In the genomic region with DNA sequence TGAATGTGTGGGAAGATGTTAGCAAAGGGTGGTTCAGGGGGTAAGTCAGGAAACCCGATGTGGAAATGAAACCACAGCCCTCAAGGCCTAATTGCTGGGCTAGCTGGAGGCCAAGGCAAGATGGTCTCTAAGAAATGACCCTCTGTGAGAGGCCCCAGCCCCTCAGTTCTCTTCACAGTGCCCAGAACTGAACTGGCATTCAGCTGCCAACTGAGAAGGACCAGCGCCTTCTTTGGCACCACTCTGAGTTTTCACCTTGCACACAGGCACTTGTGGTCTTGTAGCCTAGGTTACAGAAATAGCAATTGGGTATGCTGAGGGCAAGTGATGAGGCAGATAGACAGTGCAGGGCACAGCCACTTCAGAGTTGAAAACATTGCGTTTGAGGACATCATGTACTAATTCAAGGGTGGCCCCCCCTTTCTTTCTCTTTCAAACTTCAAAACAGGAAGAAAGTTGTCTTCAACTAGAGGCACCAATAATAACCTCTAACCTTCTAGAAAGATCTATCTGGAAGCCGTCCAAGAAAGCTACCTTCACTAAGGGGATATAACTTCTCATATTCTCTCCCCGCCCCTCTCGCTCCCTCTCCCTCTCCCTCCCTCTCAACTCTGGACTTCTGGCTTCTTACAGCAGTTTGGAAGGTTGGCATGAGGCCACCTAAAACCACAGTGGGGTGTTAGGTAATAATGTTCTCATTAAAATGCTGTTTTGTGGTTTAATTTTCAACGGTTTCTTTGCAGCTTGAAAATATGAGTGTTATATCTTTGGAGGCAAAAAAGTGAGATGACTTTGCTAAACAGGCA, we compare ENCODE assay signal across 8 mouse cellular contexts. TPM values are rescaled to one million over a fixed set of nuclear protein-coding genes. Genes with fewer than 3 reads are reported as not detected.
A peak's percentile ranks its signal among the peaks of the same experiment; 100 is the strongest.
DNase-seq lines count a peak whose midpoint lies in the region; ATAC-seq lines count a peak whose summit lies in the region.

No protein-coding gene starts in this region.

- H3K4me3 ChIP-seq in lung, embryonic 16.5 days (ENCODE audit: low read length): no peak overlapping the region
- H3K4me3 ChIP-seq in midbrain, embryonic 16.5 days (ENCODE audit: low read depth, low read length): no peak overlapping the region

- H3K36me3 ChIP-seq in lung, embryonic 16.5 days (ENCODE audit: control insufficient read depth, insufficient read depth, low read length): no peaks in the 10 kb centered on the region
- no peaks in the 10 kb centered on the region for H3K36me3 ChIP-seq in midbrain, embryonic 16.5 days (ENCODE audit: control insufficient read depth, insufficient read depth, low read length)

- no peaks in the 10 kb centered on the region for H3K9me3 ChIP-seq in lung, embryonic 16.5 days (ENCODE audit: control insufficient read depth, low read length)
- no peaks in the 10 kb centered on the region for H3K9me3 ChIP-seq in midbrain, embryonic 16.5 days (replicated peaks; ENCODE audit: control insufficient read depth, low read length, poor library complexity, severe bottlenecking)

- H3K4me2 ChIP-seq in lung, embryonic 16.5 days (ENCODE audit: low read depth, low read length): no peak overlapping the region
- no peak overlapping the region for H3K4me2 ChIP-seq in midbrain, embryonic 16.5 days (ENCODE audit: low read length)

- peak overlapping the region; percentile 48 for H3K27ac ChIP-seq in lung, embryonic 16.5 days (ENCODE audit: low read length)
- H3K27ac ChIP-seq in midbrain, embryonic 16.5 days (ENCODE audit: low read length): no peak overlapping the region

- intact Hi-C loops in left cerebral cortex, postnatal 14 days (cut with DNase I): no loop called here
- intact Hi-C loops in left cerebral cortex, postnatal 25 days (cut with DNase I): no loop called here

- H3K9ac ChIP-seq in lung, embryonic 16.5 days (ENCODE audit: low read length): no peak overlapping the region
- no peak overlapping the region for H3K9ac ChIP-seq in midbrain, embryonic 16.5 days (ENCODE audit: low read depth, low read length)

- 32% methylated on average over 7 of the region's 7 CpGs for WGBS in lung, embryonic 16.5 days
- WGBS in midbrain, embryonic 16.5 days: 87% methylated on average over 7 of the region's 7 CpGs

- ATAC-seq in erythroblast, adult 5-6 weeks (replicated peaks; ENCODE audit: low FRiP score, poor library complexity, severe bottlenecking): peak; percentile 19
- ATAC-seq in lung, embryonic 16.5 days (ENCODE audit: low read depth): peak; percentile 57
- ATAC-seq in midbrain, embryonic 16.5 days: no peak

- H3K27me3 ChIP-seq in lung, embryonic 16.5 days (ENCODE audit: control insufficient read depth, insufficient read depth, low read depth, low read length): no peaks in the 10 kb centered on the region
- no peaks in the 10 kb centered on the region for H3K27me3 ChIP-seq in midbrain, embryonic 16.5 days (ENCODE audit: control insufficient read depth, insufficient read depth, low read depth, low read length)

- peaks cover 18% of the 10 kb centered on the region for H3K4me1 ChIP-seq in lung, embryonic 16.5 days (replicated peaks; ENCODE audit: control insufficient read depth, insufficient read depth, low read length)
- H3K4me1 ChIP-seq in midbrain, embryonic 16.5 days (ENCODE audit: control insufficient read depth, insufficient read depth, low read length): no peaks in the 10 kb centered on the region

- DNase-seq in ovary, adult 18-20 months (ENCODE audit: low spot score): peak; percentile 32
- DNase-seq in ovary, postnatal 14 days (ENCODE audit: low spot score): no peak
- peak; percentile 53 for DNase-seq in thymus, postnatal 14 days
- no peak for DNase-seq in left cerebral cortex, postnatal 14 days (ENCODE audit: low spot score in 2 of 2)
- no peak for DNase-seq in left cerebral cortex, postnatal 25 days (ENCODE audit: low spot score in 2 of 2)

RNA-seq across cellular contexts. Expression of a gene that starts 22.8 kb away (rescaled TPM):
- total RNA-seq in erythroblast, adult 5-6 weeks (2015; ENCODE audit: low replicate concordance): 121 and 151 TPM in 2 replicates
- 109 and 111 TPM in 2 replicates for total RNA-seq in erythroblast, adult 5-6 weeks (2017; ENCODE audit: low replicate concordance)
- 9.0 and 9.1 TPM in 2 replicates for polyA plus RNA-seq in lung, embryonic 16.5 days (2015; fragmentation: Nextera tagmentation; extraction: Ambion mirVana)
- total RNA-seq in left cerebral cortex, postnatal 14 days (2021): 1 to 10 TPM; 5.1 to 6.0 TPM
- total RNA-seq in left cerebral cortex, postnatal 25 days (2021): 1 to 10 TPM; 1.6 to 2.4 TPM
- polyA plus RNA-seq in midbrain, embryonic 16.5 days (2015; fragmentation: Nextera tagmentation; extraction: Ambion mirVana): 4.0 and 5.6 TPM in 2 replicates

Comparison
In these comparisons a context has a peak if more than half of its experiments do, and no peak if none do; other contexts are left out.
1. DNase-seq: peak in ovary, adult 18-20 months (single experiment) and thymus, postnatal 14 days (single experiment); none in ovary, postnatal 14 days (single experiment), left cerebral cortex, postnatal 14 days (0 of 2) and left cerebral cortex, postnatal 25 days (0 of 2).
2. RNA of a gene that starts 22.8 kb away (total RNA-seq): 109 to 151 TPM in erythroblast, adult 5-6 weeks; 5.1 to 6.0 TPM in left cerebral cortex, postnatal 14 days and 1.6 to 2.4 TPM in left cerebral cortex, postnatal 25 days; every median in the first group is over 10 times any median in the second.